Mouse (Mus musculus) liver, embryonic 14.5 days (tissue): ENCODE data around the gene Zfp423. TPM values are rescaled to one million over a fixed set of nuclear protein-coding genes. Genes with fewer than 3 reads are reported as not detected.

Source experiments
- ATAC-seq: fragments of 200-750 bp; cut with Nextera tagmentation; 2 replicates; pipeline ENCODE4 v1.8.0; 2017; ENCODE audit warnings: moderate number of reproducible peaks, mild to moderate bottlenecking, moderate library complexity; ENCODE audit not compliant: insufficient read depth
- DNase-seq, 3 experiments: peaks; one replicate each; pipeline ENCODE4 v3.0.0-alpha.2; 2012 to 2013; ENCODE audit warnings: low read depth in 3 of 3, low spot score in 3 of 3
- H3K27ac ChIP-seq: fragments of 300-500 bp; sonication (generic); 2 replicates; pipeline ENCODE4 v1.5.1; 2014; ENCODE audit warnings: moderate library complexity, mild to moderate bottlenecking, control low read depth, inconsistent platforms
- H3K27me3 ChIP-seq: fragments of 300-500 bp; sonication (generic); 2 replicates; pipeline ENCODE4 v1.6.1; 2014; ENCODE audit warnings: mild to moderate bottlenecking, low read length, moderate library complexity; ENCODE audit not compliant: control insufficient read depth, insufficient read depth
- H3K36me3 ChIP-seq: fragments of 300-500 bp; sonication (generic); replicated peaks from 2 replicates; pipeline ENCODE4 v1.6.1; 2014; ENCODE audit warnings: low read depth; ENCODE audit not compliant: control insufficient read depth, insufficient read depth
- H3K4me1 ChIP-seq, 2 experiments: fragments of 200-500 bp in 1 of 2; fragments of 300-500 bp in 1 of 2; sonication (generic) in 1 of 2; replicated peaks; 2 replicates each; pipeline ENCODE4 v1.6.1; 2012 to 2014; ENCODE audit warnings: antibody characterized with exemption in 1 of 2, inconsistent platforms in 1 of 2, low read length in 1 of 2; ENCODE audit not compliant: control insufficient read depth in 2 of 2, insufficient read depth in 2 of 2
- H3K4me2 ChIP-seq: fragments of 300-500 bp; sonication (generic); 2 replicates; pipeline ENCODE4 v1.6.1; 2014; ENCODE audit warnings: low read depth, mild to moderate bottlenecking, control low read depth, moderate library complexity
- H3K4me3 ChIP-seq, 2 experiments: fragments of 200-500 bp in 1 of 2; fragments of 300-500 bp in 1 of 2; sonication (generic) in 1 of 2; 2 replicates each; pipeline ENCODE4 v1.5.1; 2012 to 2014; ENCODE audit warnings: low read depth in 2 of 2, low read length in 2 of 2, mild to moderate bottlenecking in 2 of 2, control low read depth in 1 of 2, inconsistent platforms in 1 of 2, moderate library complexity in 1 of 2; ENCODE audit not compliant: insufficient read depth in 1 of 2
- H3K9ac ChIP-seq: fragments of 300-500 bp; sonication (generic); replicated peaks from 2 replicates; pipeline ENCODE4 v1.6.1; 2014; ENCODE audit warnings: mild to moderate bottlenecking, control low read depth, moderate library complexity
- H3K9me3 ChIP-seq: fragments of 300-500 bp; sonication (generic); 2 replicates; pipeline ENCODE4 v1.6.1; 2016; ENCODE audit warnings: low read length, mixed read lengths; ENCODE audit not compliant: control insufficient read depth
- CTCF ChIP-seq: IDR thresholded peaks from 2 replicates; pipeline ENCODE4 v1.5.1; 2016; ENCODE audit warnings: antibody characterized with exemption, low read depth, control low read depth
- EP300 ChIP-seq: IDR thresholded peaks from 2 replicates; pipeline ENCODE4 v1.6.1; 2016; ENCODE audit warnings: antibody characterized with exemption, low read depth
- WGBS: fragments of 180-500 bp; shearing (Covaris S2); extraction: QIAGEN DNeasy Blood & Tissue Kit; methylation state at CpG from one replicate; pipeline ENCODE4 v1.1.7; 2014; ENCODE audit not compliant: insufficient replicate concordance; 5-methylcytosine and 5-hydroxymethylcytosine counted together
- polyA plus RNA-seq, 2 experiments: library from polyadenylated mRNA; depleted of rRNA in 1 of 2; stranded (reverse) in 1 of 2; unstranded in 1 of 2; fragments of >200 nt; fragmentation: Nextera tagmentation in 1 of 2; extraction: Ambion mirVana in 1 of 2; gene quantifications; 2 replicates each; pipeline versions ENCODE4 v1.2.1 to v1.2.3; 2012 to 2014

Gene Zfp423
- 0.52 and 0.60 TPM in 2 replicates for polyA plus RNA-seq (2012; rRNA removed)
- 0.52 TPM in 2 replicates for polyA plus RNA-seq (2014; fragmentation: Nextera tagmentation; extraction: Ambion mirVana)

DNA sequence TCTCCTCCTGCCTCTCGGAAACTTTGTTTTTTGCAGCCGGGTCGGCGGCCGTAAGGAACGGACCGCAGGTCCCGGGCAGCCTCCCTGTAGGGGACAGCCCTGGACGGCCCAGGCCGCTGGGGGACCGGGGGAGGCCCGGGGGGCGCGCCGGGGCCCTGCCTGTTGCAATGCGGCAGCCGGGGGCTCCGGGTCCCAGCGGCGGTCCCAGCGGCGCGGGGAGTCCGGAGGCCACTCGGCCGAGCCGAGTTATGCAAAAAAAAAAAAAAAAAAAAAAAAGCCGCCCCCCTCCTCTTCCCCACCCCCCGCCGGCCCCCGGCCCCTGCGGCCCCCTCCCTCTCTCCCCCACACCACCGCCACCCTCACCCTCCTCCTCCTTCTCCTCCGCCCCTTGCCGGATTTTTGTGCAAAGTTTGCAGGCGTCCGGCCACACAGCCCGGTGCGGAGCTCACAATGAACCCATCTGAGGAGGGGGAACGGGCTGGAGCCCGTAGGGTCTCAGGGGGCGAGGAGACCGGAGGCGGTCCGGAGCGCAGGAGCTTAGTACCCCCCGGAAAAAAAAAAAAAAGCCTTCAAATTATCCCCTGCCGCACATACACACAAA is at the start of gene Zfp423:
Gene Zfp423 (minus strand): TSS at position 276 of the 601 bp plus-strand sequence.
- ATAC-seq (no peak), DNase-seq (no peak)
- WGBS: under 1% methylated on average over 40 of the region's 48 CpGs
- TF ChIP-seq EP300: no peak
- no peak for TF ChIP-seq CTCF
- Histone ChIP-seq H3K4me1 (no peaks in the 10 kb centered on the region), H3K27me3 (peaks cover 83% of the 10 kb centered on the region), H3K4me3 (peak within 1 kb of the TSS; percentile 30 to 56), H3K4me2 (peak within 1 kb of the TSS; percentile 59), H3K9me3 (no peaks in the 10 kb centered on the region), H3K9ac (no peak within 1 kb of the TSS; the same call in 1 of the 2 replicates), H3K27ac (no peak within 1 kb of the TSS), H3K36me3 (no peaks in the 10 kb centered on the region)

GRCm38 (mm10) chr8:88006811-88007210 is 47.4 kb upstream of the Zfp423 start:
- H3K9ac ChIP-seq: no peak overlapping the region
- no peaks in the 10 kb centered on the region for H3K36me3 ChIP-seq
- 73% methylated on average over 5 of the region's 5 CpGs for WGBS
- no peak overlapping the region for H3K4me2 ChIP-seq
- H3K27ac ChIP-seq: no peak overlapping the region
- H3K27me3 ChIP-seq: no peaks in the 10 kb centered on the region
- H3K4me3 ChIP-seq: no peak overlapping the region
- H3K9me3 ChIP-seq: no peaks in the 10 kb centered on the region
- no peak for DNase-seq
- no peak for TF ChIP-seq CTCF
- TF ChIP-seq EP300: no peak
- no peak for ATAC-seq
- peaks cover 0 to 10% of the 10 kb centered on the region in 2 experiments; a peak in 1 of 4 replicates for H3K4me1 ChIP-seq

- Histone ChIP-seq H3K4me2 (no peak overlapping the region), H3K27me3 (no peaks in the 10 kb centered on the region), H3K9me3 (no peaks in the 10 kb centered on the region), H3K36me3 (no peaks in the 10 kb centered on the region), H3K9ac (no peak overlapping the region), H3K27ac (no peak overlapping the region), H3K4me3 (no peak overlapping the region), H3K4me1 (no peaks in the 10 kb centered on the region; a peak in 1 of 4 replicates)
- WGBS: 21% methylated on average over 5 of the region's 5 CpGs
- DNase-seq: no peak
- ATAC-seq: no peak
- TF ChIP-seq CTCF: no peak
- TF ChIP-seq EP300: no peak
Measured at GRCm38 (mm10) chr8:87984778-87985177, 25.4 kb upstream of the Zfp423 start.

- ATAC-seq (no peak), DNase-seq (no peak)
- Histone ChIP-seq H3K27ac (no peak overlapping the region), H3K27me3 (no peaks in the 10 kb centered on the region), H3K9me3 (no peaks in the 10 kb centered on the region), H3K4me3 (no peak overlapping the region), H3K4me1 (no peaks in the 10 kb centered on the region; a peak in 1 of 4 replicates), H3K4me2 (no peak overlapping the region), H3K36me3 (no peaks in the 10 kb centered on the region), H3K9ac (no peak overlapping the region)
- 25% methylated on average over 8 of the region's 8 CpGs for WGBS
- no peak for TF ChIP-seq CTCF
Measured at GRCm38 (mm10) chr8:87984032-87984431, 24.6 kb upstream of the Zfp423 start.

GRCm38 (mm10) chr8:87982936-87983335 is 23.5 kb upstream of the Zfp423 start:
- no peak for TF ChIP-seq CTCF
- TF ChIP-seq EP300: no peak
- Histone ChIP-seq H3K4me1 (no peaks in the 10 kb centered on the region; a peak in 1 of 4 replicates), H3K4me2 (no peak overlapping the region), H3K9ac (no peak overlapping the region), H3K4me3 (no peak overlapping the region), H3K27me3 (no peaks in the 10 kb centered on the region), H3K36me3 (no peaks in the 10 kb centered on the region), H3K27ac (no peak overlapping the region), H3K9me3 (no peaks in the 10 kb centered on the region)
- WGBS: 68% methylated on average over 4 of the region's 4 CpGs
- DNase-seq (no peak), ATAC-seq (no peak)
